Mouse (Mus musculus) urinary bladder, adult 18-20 months (tissue): Measurements from ENCODE around the gene Gm21969.
A peak's percentile ranks its signal among the peaks of the same experiment; 100 is the strongest.

Experiments
- DNase-seq, 2 experiments: peaks; one replicate each; pipeline ENCODE4 v3.0.0; 2022; ENCODE audit warnings: low spot score in 2 of 2, mixed read lengths in 2 of 2

Gm21969 gene

DNA sequence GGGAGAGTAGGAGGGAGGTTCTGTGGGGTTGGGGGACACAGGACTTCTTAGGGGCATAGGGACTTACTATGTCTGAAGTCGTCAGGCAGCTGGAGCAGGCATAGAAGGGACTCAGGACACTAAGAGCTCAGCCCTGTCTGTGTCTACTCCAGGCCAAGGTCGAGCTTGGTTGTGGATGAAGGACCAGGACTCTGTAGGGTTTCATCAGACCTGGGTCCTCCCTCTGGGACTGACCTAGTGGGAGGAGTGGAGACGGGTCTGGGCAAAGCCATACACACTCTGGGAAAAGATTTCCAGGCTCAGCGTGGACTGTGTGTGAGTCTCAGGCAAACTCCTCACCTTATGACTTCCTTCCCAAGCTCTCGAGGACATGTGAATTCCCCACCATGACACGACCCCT is 16.8 kb downstream of the Gm21969 start:
- no peak for DNase-seq

DNA sequence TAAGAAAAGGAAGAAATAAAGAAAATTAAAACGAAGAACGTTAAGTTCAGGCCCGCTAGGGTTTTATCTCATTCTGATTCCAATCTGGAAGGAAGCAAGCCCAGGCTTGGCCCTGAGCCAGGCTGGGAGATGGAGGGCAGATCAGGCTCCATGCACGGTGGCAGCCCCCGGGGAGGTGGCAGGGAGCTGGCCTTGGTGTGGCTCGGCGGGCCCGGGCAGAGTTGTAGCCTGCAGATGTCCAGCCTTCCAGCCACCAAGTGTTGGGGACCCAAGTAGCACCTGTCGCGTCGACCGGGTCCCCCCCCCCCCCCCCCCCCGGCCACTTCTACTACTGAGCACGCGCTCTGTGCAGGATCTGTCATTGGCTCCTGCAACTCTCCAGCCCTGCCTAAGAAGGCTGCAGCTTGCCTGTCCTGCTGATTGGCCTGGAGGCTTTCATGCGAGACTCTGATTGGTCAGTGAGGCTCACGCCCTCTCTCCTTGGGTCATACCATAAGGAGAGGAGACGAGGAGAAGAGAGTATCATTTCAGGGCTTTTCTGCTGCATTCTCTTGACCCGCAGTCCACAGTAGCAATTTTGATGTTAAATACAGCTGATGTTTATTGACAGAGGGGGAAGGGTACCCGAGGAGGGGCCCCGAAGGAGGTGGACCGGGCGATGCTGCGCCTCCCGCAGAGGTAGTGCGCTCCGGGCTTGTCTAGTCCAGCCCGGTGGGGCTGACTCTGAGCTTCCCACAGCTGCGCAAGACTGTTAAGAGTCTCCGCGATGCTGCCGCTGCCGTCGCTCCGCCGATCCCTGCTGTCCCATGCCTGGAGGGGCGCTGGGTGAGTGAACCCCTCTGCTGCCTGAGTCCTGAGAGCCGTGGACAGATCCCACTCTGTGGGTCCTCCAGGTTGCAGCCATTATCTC is 19.6 kb downstream of the Gm21969 start, which contains the start of gene Aldh4a1:
Aldh4a1 (plus strand) TSS at position 494 of the 910 bp plus-strand sequence.
- peak; percentile 84 to 86 for DNase-seq

DNA sequence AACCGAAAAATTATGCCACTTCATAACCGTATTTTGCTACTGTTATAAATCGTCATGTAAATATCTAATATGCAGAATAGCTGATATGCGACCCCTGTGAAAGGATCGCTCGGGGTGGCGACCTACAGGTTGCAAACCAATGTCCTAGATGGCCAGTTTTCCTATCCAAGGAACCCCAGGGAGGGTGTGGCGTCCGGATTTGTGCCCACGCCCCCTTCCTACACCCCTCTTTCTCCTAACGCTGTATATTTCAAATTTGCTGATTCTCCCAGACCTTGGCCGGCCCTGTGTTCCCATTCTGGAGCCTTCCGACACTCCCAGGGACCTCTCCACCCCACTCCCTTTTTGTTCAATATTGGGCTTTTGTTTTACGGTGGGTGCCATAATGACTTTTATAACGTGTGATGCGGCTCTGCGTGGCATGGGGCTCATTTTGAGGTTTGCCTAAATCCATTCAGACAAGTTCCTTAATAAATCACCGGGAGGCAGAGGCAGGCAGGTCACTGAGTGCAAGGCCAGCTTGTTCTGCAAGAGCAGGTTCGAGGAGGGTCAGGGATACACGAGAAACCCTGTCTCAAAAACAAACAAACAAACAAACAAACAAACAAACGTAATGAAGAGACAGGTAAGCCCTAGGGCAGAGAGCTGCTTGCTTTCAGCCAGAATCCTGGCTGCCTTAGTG is 20.6 kb downstream of the Gm21969 start:
- DNase-seq, result no peak

DNA sequence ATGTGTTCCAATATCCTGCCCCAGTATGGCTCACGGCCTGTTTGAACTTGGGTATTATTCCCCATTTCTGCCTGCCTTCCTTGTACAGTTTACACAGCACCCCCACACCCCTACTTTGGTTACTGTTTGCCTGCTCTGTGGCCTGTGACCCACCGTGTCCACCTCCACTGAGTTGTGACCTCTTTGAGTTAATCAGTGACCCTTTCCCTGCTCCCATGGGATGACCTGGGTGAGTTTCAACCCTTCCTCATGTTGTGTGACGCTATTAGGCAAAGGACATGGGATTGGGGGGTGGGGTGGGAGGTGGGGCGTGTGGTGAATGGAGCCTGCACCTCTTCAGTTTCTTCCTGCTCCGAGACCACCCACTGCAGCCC is 21.1 kb downstream of the Gm21969 start:
- no peak for DNase-seq

DNA sequence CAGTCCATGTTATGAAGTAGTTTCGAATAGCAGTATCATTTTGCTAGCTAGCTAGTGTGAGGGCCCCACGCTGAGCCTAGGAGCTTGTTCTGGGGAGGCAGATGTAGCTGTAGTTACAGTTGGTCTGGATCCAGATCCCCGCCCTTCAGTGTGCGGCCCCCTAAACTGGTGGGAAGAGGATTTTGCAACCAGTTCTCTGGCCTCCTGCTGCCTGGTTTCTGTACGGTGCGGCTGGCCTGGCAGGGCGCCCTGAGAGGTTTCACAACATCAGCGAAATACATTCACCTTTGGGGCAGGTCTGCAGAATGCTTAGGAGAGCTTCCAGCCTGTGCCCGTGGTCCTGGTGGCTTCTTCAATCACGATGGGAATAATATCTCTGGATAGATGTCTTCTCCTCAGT is 21.7 kb downstream of the Gm21969 start:
- peak in 1 of 2 experiments; percentile 42 for DNase-seq

DNA sequence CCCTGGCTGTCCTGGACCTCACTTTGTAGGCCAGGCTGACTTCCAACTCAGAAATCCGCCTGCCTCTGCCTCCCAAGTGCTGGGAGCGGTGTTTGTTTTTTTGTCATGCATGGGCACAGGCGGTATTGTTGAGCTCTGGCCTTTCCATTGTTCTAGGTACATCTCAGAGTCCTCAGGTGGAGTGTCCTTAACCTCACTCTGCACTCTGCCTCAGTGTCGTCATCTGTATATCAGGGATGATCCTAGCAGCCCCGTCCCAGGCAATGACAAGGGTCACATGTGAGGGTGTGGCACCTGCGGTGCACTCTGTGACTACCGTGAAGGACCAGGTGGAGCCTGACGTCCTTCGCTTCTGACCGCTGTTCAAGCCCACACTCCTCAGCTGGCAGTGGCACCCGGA is 24.4 kb downstream of the Gm21969 start:
- DNase-seq, result no peak

DNA sequence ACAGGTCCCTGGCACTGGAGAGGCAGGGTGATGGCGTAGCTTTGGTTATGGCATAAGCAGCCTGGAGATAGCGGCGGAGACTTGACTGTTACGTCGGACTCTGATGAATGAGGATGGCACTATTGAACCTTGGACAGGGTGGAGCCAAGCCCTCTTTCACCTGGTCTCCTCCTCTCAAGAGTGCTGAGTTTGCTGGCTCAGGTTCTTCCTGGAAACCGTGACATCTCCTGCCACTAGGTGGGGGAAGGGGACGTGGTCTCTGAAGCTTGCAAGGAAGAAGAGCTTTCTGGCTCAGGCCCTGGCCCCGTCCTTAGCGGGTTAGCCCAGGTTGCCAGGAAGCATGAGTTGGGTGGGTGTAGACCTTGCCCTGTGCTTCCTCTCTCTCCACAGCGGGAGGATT is 27.2 kb downstream of the Gm21969 start:
- no peak for DNase-seq

DNA sequence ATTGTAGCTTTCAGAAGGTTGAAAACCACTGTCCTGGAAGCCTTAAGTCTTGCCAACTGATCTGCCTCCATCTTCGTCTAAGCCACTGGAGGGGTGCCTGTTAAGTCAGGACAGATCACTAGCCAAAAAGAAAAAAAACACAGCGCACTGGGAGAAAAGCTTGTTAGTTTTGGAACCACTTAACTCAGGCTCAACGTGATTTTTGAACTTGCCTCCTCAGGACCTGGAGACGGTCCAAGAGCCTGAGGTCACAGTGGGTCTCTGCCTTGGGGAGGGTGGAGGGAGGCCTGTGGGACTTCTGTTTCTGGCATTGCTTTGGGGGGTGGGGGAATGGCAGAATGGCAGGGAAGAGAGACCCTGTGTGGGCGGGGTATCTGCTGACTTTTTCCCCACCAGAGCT is 28.2 kb downstream of the Gm21969 start:
- no peak for DNase-seq

DNA sequence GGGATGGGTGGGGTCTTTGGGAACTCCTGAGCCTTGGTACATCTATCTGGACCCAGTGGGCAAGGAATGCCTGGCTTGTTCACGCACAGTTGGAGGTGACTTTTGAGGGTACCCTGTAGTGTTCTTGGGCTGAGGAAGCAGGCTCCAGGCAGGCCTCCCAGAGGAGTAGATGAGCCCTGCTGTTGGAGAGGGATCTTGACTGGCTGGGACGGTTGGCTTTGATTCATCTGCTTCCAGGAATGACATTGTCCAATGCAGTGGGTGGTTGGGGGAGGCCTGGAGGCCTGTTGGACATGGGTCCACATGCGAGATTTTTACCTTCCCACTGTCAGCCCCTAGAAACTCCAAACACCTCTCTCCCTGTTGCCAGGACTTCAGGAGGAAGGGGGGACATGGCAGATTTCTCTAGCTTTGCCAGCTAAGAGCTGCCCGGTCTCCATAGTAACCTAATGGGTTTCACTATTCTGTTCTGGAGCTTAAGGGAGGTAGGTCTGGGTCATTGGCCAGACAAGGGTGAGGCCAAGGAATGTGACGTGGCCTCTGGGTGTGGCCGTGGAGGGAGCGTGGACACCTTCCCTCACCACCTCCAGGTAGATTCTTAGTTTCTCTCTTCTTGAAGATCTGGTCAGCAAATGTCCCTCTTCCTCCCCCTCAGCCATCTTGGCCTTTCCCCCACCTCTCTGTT is 28.7 kb downstream of the Gm21969 start:
- DNase-seq, result no peak

DNA sequence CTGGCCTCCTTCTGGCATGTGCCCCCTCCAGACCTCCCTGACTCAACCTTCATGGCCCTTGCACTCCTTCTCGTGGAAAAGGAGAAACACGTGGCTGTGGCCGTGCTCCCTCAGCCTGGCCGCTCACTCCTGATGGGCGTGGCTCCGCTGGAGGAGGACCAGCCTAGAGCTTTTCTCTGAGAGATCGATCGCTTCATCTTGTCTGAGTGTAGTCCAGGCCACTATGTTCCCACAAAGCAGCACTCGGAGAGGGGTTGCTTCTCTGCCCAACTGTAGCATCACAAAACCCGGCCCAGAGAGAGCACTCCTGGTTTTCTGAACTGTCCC is 29.2 kb downstream of the Gm21969 start:
- no peak for DNase-seq

DNA sequence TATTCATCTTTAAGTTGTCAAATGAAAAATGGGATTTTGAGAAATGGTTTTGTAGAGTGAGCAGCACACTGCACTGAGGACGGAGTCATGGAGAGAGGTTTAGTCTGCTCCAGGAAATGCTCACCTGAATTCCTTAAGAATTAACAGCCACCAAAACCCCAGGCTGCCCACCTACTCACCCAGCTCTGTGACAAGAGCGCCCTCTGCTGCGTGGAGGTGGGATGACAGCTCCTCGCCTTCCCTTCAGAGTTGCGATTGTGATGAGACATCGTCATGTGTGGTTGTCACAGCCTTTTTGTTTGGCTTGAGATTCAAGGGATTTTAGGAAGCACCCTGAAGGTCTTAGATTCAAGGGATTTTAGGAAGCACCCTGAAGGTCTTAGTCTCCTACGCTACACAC is 33.4 kb downstream of the Gm21969 start:
- DNase-seq, result peak in 1 of 2 experiments; percentile 70

DNA sequence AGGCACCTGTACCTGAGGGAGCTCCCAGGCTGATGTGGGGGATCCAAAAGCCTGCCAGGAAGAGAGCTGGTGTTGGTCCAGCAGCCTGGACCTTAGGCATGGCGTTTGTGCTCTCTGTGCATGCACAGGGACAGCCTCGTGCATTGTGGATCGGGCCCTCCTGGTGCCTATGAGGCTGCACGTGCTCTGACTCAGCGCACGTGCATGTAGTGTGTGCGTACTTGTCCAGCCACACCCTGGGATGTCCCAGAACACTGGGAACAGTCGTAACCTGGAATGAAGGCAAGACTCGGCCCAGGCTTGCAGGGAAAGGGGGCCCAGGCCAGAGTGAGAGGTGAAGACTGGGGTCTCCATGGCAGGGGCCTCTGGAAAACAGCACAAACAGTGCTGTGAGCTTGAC is 34.9 kb downstream of the Gm21969 start:
- peak in 1 of 2 experiments; percentile 31 for DNase-seq

DNA sequence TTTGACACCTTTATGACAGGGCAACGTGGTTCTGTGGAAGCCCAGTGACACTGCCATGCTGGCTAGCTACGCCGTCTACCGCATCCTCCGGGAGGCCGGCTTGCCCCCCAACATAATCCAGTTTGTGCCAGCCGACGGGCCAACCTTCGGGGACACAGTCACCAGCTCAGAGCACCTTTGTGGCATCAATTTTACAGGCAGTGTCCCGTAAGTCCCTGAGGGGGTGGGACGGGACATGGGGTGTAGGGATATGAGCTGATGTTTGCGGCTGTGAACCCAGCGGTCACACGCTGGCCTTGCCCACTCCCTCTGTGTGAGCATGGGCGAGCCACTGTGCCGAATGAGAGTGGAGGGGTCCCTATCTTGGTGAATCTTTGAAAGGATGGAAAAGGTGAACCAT is 35.4 kb downstream of the Gm21969 start:
- DNase-seq, result no peak

DNA sequence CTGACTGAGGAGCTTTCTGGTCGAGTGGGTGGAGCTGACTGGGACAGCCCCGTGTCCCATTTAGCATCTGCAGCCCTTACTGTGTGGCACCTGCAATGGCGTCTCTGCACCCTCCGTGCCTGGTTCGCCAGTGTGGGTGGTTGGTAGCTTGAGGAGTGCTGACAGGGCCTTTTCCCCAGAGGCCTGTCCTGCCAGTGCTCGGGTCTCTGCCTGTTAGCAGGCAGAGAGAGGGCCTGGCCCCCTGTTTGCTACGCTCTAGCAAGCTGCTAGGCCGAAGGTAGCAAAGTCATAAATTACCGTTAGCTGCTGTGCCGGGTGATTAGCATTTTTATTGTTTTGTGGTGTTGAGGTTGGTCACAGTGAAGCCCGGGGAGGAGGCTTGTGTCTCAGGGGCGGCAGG is 36.8 kb downstream of the Gm21969 start:
- DNase-seq, result no peak

DNA sequence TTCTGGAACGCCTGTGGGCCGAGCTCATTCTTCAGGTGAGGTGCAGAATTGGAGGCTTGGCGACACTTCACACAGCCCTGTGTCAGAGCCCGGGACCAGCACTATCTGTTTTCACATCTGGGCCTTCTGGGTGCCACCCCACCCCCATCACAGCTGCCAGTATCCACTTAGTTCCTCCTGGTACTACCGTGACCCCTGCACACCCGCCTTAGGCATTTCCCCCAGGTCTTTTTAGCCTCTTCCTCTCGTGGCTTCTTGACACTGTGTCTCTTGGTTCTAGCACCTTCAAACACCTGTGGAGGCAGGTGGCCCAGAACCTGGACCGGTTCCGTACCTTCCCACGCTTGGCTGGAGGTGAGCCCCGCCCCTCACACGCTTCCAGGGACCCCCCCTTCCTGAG is 37.3 kb downstream of the Gm21969 start:
- DNase-seq, result no peak

DNA sequence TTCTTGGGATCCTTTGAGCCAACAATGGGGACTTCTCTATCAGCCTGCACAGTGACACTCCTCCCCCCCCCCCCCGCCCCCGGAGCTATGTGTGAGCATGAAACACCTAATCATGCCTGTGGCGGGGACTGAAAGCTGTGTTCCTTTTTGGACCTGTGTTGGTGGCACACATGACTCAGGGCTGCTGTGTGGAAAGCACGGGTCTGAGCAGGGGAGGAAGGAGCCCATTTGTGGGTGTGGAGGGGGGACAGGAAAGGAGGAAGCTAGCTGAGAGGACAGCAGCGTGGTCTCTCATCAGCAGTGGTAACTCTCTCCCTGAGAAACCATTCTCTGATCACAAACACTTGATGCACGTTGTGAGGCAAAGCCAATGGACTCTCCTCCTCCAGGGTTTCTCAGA is 37.8 kb downstream of the Gm21969 start:
- no peak for DNase-seq

DNA sequence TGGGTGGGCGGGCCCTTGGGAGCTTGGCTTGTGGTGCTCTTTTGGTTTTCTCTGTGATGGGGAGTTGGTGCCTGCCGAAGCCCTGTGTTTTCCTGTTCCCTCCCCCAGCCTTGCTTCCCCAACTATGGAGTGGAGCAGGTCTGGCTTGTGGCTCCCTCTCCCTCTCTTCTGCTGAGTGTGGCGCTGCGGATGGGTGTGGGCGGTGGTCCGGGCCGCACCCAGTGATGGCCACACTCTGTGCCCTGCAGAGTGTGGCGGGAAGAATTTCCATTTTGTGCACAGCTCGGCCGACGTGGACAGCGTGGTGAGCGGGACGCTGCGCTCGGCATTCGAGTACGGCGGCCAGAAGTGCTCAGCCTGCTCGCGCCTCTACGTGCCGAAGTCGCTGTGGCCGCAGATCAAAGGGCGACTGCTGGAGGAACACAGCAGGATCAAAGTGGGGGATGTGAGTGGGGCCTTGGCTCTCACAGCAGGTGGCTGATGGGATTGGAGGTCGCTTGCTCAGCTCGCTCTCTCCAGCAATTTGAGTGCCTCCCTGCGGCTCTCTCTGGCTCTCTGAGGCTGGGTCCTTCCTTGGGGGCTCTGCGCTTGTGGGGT is 38.9 kb downstream of the Gm21969 start:
- no peak for DNase-seq

DNA sequence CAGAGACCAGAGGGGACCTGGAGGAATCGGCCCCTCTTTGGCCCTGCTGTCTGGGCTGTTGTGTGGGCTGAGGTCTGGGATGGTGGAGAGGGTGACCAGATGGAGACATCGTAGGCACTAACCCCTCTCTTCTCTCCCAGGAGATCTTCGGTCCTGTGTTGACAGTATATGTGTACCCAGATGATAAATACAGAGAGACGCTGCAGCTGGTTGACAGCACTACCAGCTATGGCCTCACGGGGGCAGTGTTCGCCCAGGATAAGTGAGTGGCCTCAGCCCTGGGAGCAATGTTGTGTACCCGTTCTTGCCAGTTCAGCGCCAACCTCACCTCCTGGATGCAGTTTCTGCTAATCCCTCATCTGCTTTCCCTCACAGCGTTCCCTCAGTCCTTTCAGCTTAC is 41.0 kb downstream of the Gm21969 start:
- DNase-seq, result peak in 1 of 2 experiments; percentile 65

DNA sequence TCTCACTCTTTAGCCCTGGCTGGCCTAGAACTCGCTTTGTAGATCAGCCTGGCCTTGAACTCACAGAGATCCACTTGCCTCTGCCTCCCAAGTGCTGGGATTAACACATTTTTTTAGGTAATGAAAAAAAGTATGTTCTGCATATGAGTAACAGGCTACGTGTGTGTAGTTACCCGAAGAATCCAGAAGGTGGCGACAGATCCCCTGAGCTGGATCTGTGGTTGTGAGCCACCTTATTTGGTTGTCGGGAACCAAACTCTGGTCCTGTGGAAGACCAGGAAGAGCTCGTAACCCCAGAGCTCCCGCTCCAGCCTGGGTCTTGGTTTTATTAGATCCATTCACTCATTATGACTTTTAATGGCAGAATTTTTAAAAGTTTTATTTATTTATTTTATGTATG is 43.9 kb downstream of the Gm21969 start:
- DNase-seq, result no peak

DNA sequence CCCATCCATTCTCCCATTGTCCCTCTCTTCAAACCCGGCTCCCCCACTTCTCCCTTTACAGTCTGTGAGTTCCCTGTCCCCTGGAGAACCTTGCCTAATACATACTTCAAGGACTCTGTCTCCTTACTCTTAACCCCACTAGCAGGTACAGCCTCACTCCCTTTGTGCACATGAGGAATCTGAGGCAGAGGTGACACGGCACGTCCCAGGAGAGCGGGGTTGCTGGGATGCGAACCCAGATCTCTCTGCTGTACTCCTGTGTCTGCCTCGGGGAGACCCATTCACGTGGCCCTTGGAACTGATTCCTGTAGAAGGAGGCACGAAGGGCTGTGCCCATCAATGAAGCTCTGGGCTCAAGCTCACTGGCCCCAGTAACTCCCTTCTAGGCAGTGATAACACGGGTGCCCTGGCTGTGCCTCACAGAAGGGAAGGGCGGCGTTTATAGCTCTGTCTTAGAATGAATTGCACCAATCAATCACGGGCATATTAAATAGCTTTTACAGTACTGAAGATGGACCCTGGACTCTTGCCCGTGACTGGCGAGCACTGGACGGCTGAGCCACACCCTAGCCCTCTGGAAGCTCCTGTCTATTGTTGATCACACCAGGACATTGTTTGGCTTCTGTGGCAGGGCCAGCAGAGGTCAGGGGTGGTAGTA is 47.2 kb downstream of the Gm21969 start:
- no peak for DNase-seq

DNA sequence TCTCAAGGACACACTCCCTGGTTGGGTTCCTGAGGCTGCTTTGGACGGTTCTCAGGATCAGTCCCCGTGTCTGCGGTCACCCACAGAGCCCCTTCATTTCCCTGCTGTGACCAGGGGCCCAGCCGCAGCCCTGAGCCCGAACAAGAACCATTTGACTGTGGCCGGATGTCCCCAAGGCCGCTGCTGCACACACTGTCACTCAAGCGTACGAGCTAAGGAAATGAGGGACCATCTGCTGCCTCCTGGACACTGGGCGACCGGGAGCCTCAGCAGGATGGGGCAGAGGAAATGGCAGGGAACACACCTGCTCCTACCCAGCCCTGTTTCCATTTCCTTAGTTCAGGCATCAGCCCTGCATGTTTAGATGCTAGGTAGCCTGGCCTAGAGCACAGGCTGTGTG is 47.9 kb downstream of the Gm21969 start:
- DNase-seq, result no peak

DNA sequence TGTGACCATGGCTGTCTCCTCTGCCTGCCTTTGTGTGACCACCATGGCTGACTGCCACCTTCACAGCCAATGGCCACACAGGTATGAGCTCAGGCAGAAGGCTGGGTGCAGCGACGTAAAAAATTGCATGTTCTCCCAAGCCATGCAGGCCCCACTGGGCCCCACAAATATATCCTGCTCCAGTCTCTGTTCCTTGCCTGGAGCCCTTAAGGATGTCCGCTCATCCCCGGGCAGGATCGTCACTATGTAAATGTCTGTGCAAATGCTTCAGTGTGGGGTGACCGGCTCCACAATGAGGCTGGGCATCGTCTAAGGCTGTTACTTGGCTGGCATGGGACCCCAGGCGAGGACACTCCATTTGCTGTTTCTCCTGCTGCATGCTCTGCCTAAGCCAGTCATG is 50.3 kb downstream of the Gm21969 start, which contains the start of gene Tas1r2:
Tas1r2 (plus strand) TSS at position 301 of the 400 bp plus-strand sequence.
- no peak for DNase-seq
